Mouse (Mus musculus): ENCODE results near the gene Actr2.

DNA sequence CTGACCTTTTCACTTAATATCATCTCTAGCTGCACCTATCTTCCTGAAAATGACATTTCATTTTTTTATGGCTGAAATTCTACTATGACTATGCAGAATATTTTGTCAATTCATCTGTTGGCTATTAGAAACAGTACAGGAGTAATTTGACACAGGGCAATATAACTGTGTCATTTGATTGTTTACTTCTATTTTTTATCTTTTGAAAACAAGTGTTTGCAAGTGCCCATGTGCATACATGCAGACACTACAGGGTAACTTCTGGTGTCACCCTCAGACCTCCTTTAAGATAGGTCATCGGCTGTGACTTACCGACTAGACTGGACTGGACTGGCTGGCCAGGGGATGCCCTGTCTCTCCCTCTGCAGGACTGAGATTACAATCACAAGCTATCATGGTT lies 8.8 kb downstream of the Actr2 start:
- TF ChIP-seq CTCF (IDR thresholded peaks at IDR 0.05; ENCODE audit: low read depth) (no peak), EP300 (optimal IDR thresholded peaks at IDR 0.05) (no peak)
